ENCODE assay signal across 16 mouse cellular contexts in the genomic region with DNA sequence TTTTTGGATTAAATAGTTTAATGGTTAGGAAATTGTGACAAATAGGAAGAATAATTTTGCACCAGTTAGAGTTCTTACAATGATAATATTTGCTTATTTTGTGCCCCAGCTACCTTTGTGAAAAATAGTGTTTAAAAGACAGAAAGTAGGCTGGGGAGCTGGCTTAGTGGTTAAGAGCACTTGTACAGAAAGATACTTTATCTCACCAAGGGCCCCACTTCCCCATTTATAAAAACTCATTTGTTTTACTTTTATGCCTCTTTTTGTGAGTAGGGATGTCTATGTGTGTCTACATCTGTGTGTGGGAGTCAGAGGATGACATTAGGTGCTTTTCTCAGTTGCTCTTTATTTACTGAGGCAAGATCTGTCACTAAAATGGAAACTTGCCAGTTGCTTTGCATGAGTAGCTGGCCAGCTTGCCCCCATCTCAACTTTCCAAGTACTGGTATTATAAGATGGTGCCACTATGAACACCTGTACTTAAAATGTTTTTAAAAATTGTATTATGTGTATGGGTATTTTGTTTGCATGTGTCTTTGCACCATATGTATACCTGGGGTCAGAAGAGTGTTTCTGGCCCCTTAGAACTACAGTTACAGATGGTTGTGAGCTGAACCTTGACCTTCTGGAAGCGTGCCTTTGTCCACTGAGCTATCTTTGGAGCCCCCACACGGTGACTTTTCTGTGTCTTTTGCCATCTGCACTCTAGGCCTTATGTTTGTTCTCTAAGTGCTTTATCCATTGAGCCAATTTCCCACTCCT. TPM values are rescaled to one million over a fixed set of nuclear protein-coding genes. Genes with fewer than 3 reads are reported as not detected.
DNase-seq lines count a peak whose midpoint lies in the region; ATAC-seq and TF ChIP-seq lines count a peak whose summit lies in the region.
"Had no signal": no experiment of that assay in that cellular context is flagged by ENCODE, and none has a peak within 500 bp of the region (broad histone marks: within the 10 kb centered on the region; RNA-seq: fewer than 3 reads in every experiment).

No protein-coding gene starts in this region.

- H3K36me3 ChIP-seq in kidney, adult 2 months (ENCODE audit: control insufficient read depth, insufficient read depth, low read length): no peaks in the 10 kb centered on the region
- H3K36me3 ChIP-seq in liver, embryonic 12.5 days: peaks cover 17% of the 10 kb centered on the region
- H3K36me3 ChIP-seq: forebrain, embryonic 15.5 days; hindbrain, embryonic 15.5 days had no signal

- intact Hi-C loops in gastrocnemius, adult 2 months (cut with DNase I): loop anchor here (5.0 kb wide), 1 partner anchor 118 kb away; no protein-coding TSS in a partner anchor

- no peaks in the 10 kb centered on the region for H3K27me3 ChIP-seq in kidney, adult 2 months (replicated peaks; ENCODE audit: control insufficient read depth, insufficient read depth, low read length)
- no peaks in the 10 kb centered on the region for H3K27me3 ChIP-seq in liver, embryonic 12.5 days (replicated peaks)
- H3K27me3 ChIP-seq: forebrain, embryonic 15.5 days; hindbrain, embryonic 15.5 days; neural tube, embryonic 12.5 days had no signal

- no peak overlapping the region for H3K9ac ChIP-seq in liver, embryonic 12.5 days
- H3K9ac ChIP-seq: forebrain, embryonic 15.5 days; hindbrain, embryonic 15.5 days; lung, embryonic 14.5 days; neural tube, embryonic 12.5 days had no signal

- DNase-seq in cerebellum, adult 9-10 months: peak; percentile 38
- no peak for DNase-seq in cerebellum, adult 11 months
- DNase-seq in kidney, adult 2 months: peak; percentile 57
- no peak for DNase-seq in kidney, postnatal 4 days
- DNase-seq in A20 (ENCODE audit: low read depth, low spot score) (peak; percentile 80), adipocyte (ENCODE audit: low spot score) (no peak)
- DNase-seq in gastrocnemius, adult 2 months: no peak
- DNase-seq: adrenal gland, postnatal 36 days; B cell, adult 2 months; lung, embryonic 14.5 days; right cerebral cortex, postnatal 14 days had no signal

- no peak overlapping the region for H3K4me3 ChIP-seq in kidney, adult 2 months (ENCODE audit: insufficient read depth, low read depth, low read length)
- H3K4me3 ChIP-seq in liver, embryonic 12.5 days: peak overlapping the region; percentile 17; the same call in 1 of the 2 replicates
- no peak overlapping the region for H3K4me3 ChIP-seq in gastrocnemius, adult 2 months
- H3K4me3 ChIP-seq: forebrain, embryonic 15.5 days; hindbrain, embryonic 15.5 days; neural tube, embryonic 12.5 days had no signal

- peaks cover 8% of the 10 kb centered on the region; the same call in 1 of the 2 replicates for H3K4me1 ChIP-seq in kidney, adult 2 months (ENCODE audit: control insufficient read depth, insufficient read depth, low read length)
- peaks cover 42% of the 10 kb centered on the region for H3K4me1 ChIP-seq in liver, embryonic 12.5 days

- no peak for TF ChIP-seq POLR2A in kidney, adult 2 months (IDR thresholded peaks at IDR 0.05; ENCODE audit: low read depth, low read length)

- peak overlapping the region; percentile 87 for H3K4me2 ChIP-seq in liver, embryonic 12.5 days
- H3K4me2 ChIP-seq: forebrain, embryonic 15.5 days; hindbrain, embryonic 15.5 days; lung, embryonic 14.5 days; neural tube, embryonic 12.5 days had no signal

- no peaks in the 10 kb centered on the region for H3K9me3 ChIP-seq in liver, embryonic 12.5 days (replicated peaks)
- H3K9me3 ChIP-seq: forebrain, embryonic 15.5 days; hindbrain, embryonic 15.5 days; neural tube, embryonic 12.5 days had no signal

- no peak overlapping the region for H3K27ac ChIP-seq in kidney, adult 2 months (ENCODE audit: insufficient read depth, low read depth, low read length)
- H3K27ac ChIP-seq in liver, embryonic 12.5 days: no peak overlapping the region
- H3K27ac ChIP-seq in gastrocnemius, adult 2 months: no peak overlapping the region; the same call in 1 of the 2 replicates
- H3K27ac ChIP-seq: forebrain, embryonic 15.5 days; hindbrain, embryonic 15.5 days; neural tube, embryonic 12.5 days had no signal

- 27% methylated on average over 2 of the region's 2 CpGs for WGBS in kidney, adult 2 months
- whole genome bisulfite sequencing in liver, embryonic 12.5 days (ENCODE audit: insufficient replicate concordance): 65% methylated on average over 2 of the region's 2 CpGs

- ATAC-seq in liver, embryonic 12.5 days: no peak
- ATAC-seq: forebrain, embryonic 15.5 days; midbrain, embryonic 16.5 days had no signal

- no peak for TF ChIP-seq CTCF in kidney, adult 2 months (conservative IDR thresholded peaks at IDR 0.05; ENCODE audit: insufficient read depth, insufficient read length, low read depth, low read length)
- no peak for TF ChIP-seq CTCF in gastrocnemius, adult 2 months (IDR thresholded peaks at IDR 0.05)

RNA-seq across cellular contexts. Expression of a gene that starts 3.2 kb away (rescaled TPM):
- 8.0 and 8.2 TPM in 2 replicates for polyA plus RNA-seq in kidney, adult 2 months (2012; rRNA removed)
- polyA plus RNA-seq in liver, embryonic 12.5 days (2016; fragmentation: Nextera tagmentation; extraction: Ambion mirVana): 15.4 and 16.7 TPM in 2 replicates
- total RNA-seq in gastrocnemius, adult 2 months (2021): 10 to 100 TPM; 15.6 to 15.7 TPM

Comparison
In these comparisons a context has a peak if more than half of its experiments do, and no peak if none do; other contexts are left out.
1. DNase-seq: peak in cerebellum, adult 9-10 months (single experiment), kidney, adult 2 months (single experiment) and A20 (single experiment); none in cerebellum, adult 11 months (single experiment), kidney, postnatal 4 days (0 of 2), adipocyte (single experiment) and gastrocnemius, adult 2 months (single experiment).